Mouse (Mus musculus): ENCODE data around the gene Esr1. TPM values are rescaled to one million over a fixed set of nuclear protein-coding genes. Genes with fewer than 3 reads are reported as not detected.

Gene Esr1
- polyA plus RNA-seq, 1 experiment: 23.3 TPM

GRCm38 (mm10) chr10:4983919-4984318 is 372.5 kb downstream of the Esr1 start:
- DNase-seq (ENCODE audit: low read depth): no peak

- DNase-seq (ENCODE audit: low read depth): peak; percentile 6
These were observed 382.4 kb downstream of the Esr1 start for GRCm38 (mm10) chr10:4993802-4994201.

GRCm38 (mm10) chr10:4996592-4996991 is 385.2 kb downstream of the Esr1 start:
- DNase-seq (ENCODE audit: low read depth): no peak

GRCm38 (mm10) chr10:5008795-5009366 is 397.5 kb downstream of the Esr1 start:
- DNase-seq (ENCODE audit: low read depth): no peak

GRCm38 (mm10) chr10:5012004-5012403 is 400.6 kb downstream of the Esr1 start:
- no peak for DNase-seq (ENCODE audit: low read depth)

- no peak for DNase-seq (ENCODE audit: low read depth)
These were observed 403.6 kb downstream of the Esr1 start for GRCm38 (mm10) chr10:5014976-5015375.

- DNase-seq (ENCODE audit: low read depth): no peak
These were observed 405.8 kb downstream of the Esr1 start for GRCm38 (mm10) chr10:5017148-5017547.

- DNase-seq (ENCODE audit: low read depth): no peak
These were observed 414.5 kb downstream of the Esr1 start for GRCm38 (mm10) chr10:5025906-5026305.

GRCm38 (mm10) chr10:5027208-5027607 is 415.8 kb downstream of the Esr1 start:
- no peak for DNase-seq (ENCODE audit: low read depth)

- no peak for DNase-seq (ENCODE audit: low read depth)
These were observed 416.9 kb downstream of the Esr1 start for GRCm38 (mm10) chr10:5028301-5028700.

GRCm38 (mm10) chr10:5029161-5029560 is 417.8 kb downstream of the Esr1 start:
- no peak for DNase-seq (ENCODE audit: low read depth)

GRCm38 (mm10) chr10:5029883-5030282 is 418.5 kb downstream of the Esr1 start:
- no peak for DNase-seq (ENCODE audit: low read depth)

- no peak for DNase-seq (ENCODE audit: low read depth)
These were observed 421.0 kb downstream of the Esr1 start for GRCm38 (mm10) chr10:5032192-5033048.

GRCm38 (mm10) chr10:5041254-5041653 is 429.9 kb downstream of the Esr1 start:
- DNase-seq (ENCODE audit: low read depth): no peak

GRCm38 (mm10) chr10:5044481-5044880 is 433.1 kb downstream of the Esr1 start:
- no peak for DNase-seq (ENCODE audit: low read depth)

GRCm38 (mm10) chr10:5045213-5045612 is 433.8 kb downstream of the Esr1 start:
- DNase-seq (ENCODE audit: low read depth): no peak

- no peak for DNase-seq (ENCODE audit: low read depth)
These were observed 434.3 kb downstream of the Esr1 start for GRCm38 (mm10) chr10:5045671-5046070.

Other genes starting within 250 kb of the Esr1 start
- gene Zbtb2, start 223.5 kb upstream of the Esr1 start, polyA plus RNA-seq (2012; rRNA removed): 7.9 and 8.5 TPM in 2 replicates
- gene Rmnd1, start 179.2 kb upstream of the Esr1 start, polyA plus RNA-seq (2012; rRNA removed): 30.1 and 31.0 TPM in 2 replicates
- gene Armt1, start 179.1 kb upstream of the Esr1 start, polyA plus RNA-seq (2012; rRNA removed): 7.3 and 7.8 TPM in 2 replicates
- gene Ccdc170, start 129.1 kb upstream of the Esr1 start, polyA plus RNA-seq (2012; rRNA removed): 0.69 and 0.72 TPM in 2 replicates